Mouse (Mus musculus) kidney, adult 10 weeks (tissue): Measurements from ENCODE around the gene Slc13a2. TPM values are rescaled to one million over a fixed set of nuclear protein-coding genes. Genes with fewer than 3 reads are reported as not detected.

Source experiments
- polyA plus RNA-seq: library from polyadenylated mRNA; stranded (reverse); fragments of 350-450 nt; fragmentation: Illumina TruSeq; extraction: RNeasy Lipid Tissue Mini Kit (QIAGEN cat#74804); gene quantifications from one replicate; pipeline ENCODE4 v1.2.3, GENCODE M21; 2014; ENCODE audit warnings: low read depth, low replicate concordance

The Slc13a2 gene
- polyA plus RNA-seq = 7.2 TPM

GRCm38 (mm10) chr11:78422055-78422819 is at the start of gene Slc13a2:
Slc13a2 (minus strand) TSS chr11:78422217.

DNA sequence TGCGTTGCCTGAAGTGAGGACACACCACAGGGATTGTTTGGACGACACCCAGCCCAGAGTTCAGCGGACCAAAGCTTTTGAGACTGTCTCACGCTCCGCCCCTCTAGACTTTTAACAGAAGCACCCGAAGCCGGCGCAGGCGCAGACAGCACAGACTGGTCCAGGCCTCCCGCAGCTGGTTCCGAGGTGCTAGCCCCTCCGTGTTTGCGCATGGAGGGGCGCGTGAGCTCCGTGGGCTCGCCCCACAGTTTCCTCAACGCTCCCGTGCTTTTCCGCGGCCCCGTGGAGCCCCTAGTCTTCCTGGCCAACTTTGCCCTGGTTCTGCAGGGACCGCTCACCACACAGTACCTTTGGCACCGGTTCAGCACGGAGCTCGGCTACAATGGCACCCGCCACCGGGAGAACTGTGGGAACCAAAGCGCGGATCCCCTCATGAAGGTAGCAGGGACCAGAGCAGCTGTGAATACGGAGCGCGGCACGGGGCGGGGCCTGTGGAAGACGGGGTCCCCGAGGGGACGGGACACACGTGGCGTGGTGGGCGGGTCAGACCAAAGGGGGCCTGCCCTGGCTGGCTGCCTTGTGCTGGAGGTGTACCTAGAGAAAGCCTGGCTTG is 43.7 kb upstream of the Slc13a2 start, which contains the start of gene Slc46a1:
Gene Slc46a1, plus strand, starts transcription at position 130 of the 613 bp plus-strand sequence.

GRCm38 (mm10) chr11:78386508-78387043 is 35.4 kb downstream of the Slc13a2 start, which contains the start of gene Foxn1:
Foxn1 (minus strand) TSS chr11:78386558.

Other genes with a start within 250 kb of the Slc13a2 start
- gene Nek8, start 245.5 kb downstream of the Slc13a2 start, polyA plus RNA-seq = 4.6 TPM
- gene Tlcd1, start 245.5 kb downstream of the Slc13a2 start, polyA plus RNA-seq = 48.9 TPM
- gene Rpl23a, start 238.6 kb downstream of the Slc13a2 start, polyA plus RNA-seq = 600 TPM
- 13.5 TPM for gene Rab34, start 233.8 kb downstream of the Slc13a2 start, polyA plus RNA-seq
- gene Proca1, start 228.8 kb downstream of the Slc13a2 start, polyA plus RNA-seq = 6.3 TPM
- gene Sdf2, start 176.5 kb downstream of the Slc13a2 start, polyA plus RNA-seq = 39.1 TPM
- 12.9 TPM for gene Supt6, start 176.2 kb downstream of the Slc13a2 start, polyA plus RNA-seq
- gene 2610507B11Rik, start 160.5 kb downstream of the Slc13a2 start, polyA plus RNA-seq = 96.7 TPM
- gene BC030499, start 131.4 kb downstream of the Slc13a2 start, polyA plus RNA-seq = 0.20 TPM
- gene Spag5, start 120.7 kb downstream of the Slc13a2 start, polyA plus RNA-seq = 5.3 TPM
- gene Aldoc, start 99.2 kb downstream of the Slc13a2 start, polyA plus RNA-seq = 13.5 TPM
- gene Pigs, start 93.8 kb downstream of the Slc13a2 start, polyA plus RNA-seq = 2.7 TPM
- 0.49 TPM for gene Unc119, start 78.7 kb downstream of the Slc13a2 start, polyA plus RNA-seq
- not detected for gene Foxn1, start 35.7 kb downstream of the Slc13a2 start, polyA plus RNA-seq
- gene Slc46a1, start 43.5 kb upstream of the Slc13a2 start, polyA plus RNA-seq = 1.6 TPM
- gene Sarm1, start 75.5 kb upstream of the Slc13a2 start, polyA plus RNA-seq = not detected
- not detected for gene Vtn, start 76.9 kb upstream of the Slc13a2 start, polyA plus RNA-seq
- gene Sebox, start 81.2 kb upstream of the Slc13a2 start, polyA plus RNA-seq = not detected
- gene Tmem199, start 90.0 kb upstream of the Slc13a2 start, polyA plus RNA-seq = 28.8 TPM
- 17.7 TPM for gene Poldip2, start 90.0 kb upstream of the Slc13a2 start, polyA plus RNA-seq
- gene Tnfaip1, start 114.1 kb upstream of the Slc13a2 start, polyA plus RNA-seq = 25.3 TPM
- gene Ift20, start 114.1 kb upstream of the Slc13a2 start, polyA plus RNA-seq = 26.0 TPM
- gene Tmem97, start 128.6 kb upstream of the Slc13a2 start, polyA plus RNA-seq = 19.0 TPM